Mouse (Mus musculus): ENCODE measurements around the gene Bicdl1.
"Not testable (repeated sequence)": the region's sequence is repeated elsewhere in the genome, so short reads cannot be mapped to it uniquely, and the experiment has no call there.

Gene Bicdl1

DNA sequence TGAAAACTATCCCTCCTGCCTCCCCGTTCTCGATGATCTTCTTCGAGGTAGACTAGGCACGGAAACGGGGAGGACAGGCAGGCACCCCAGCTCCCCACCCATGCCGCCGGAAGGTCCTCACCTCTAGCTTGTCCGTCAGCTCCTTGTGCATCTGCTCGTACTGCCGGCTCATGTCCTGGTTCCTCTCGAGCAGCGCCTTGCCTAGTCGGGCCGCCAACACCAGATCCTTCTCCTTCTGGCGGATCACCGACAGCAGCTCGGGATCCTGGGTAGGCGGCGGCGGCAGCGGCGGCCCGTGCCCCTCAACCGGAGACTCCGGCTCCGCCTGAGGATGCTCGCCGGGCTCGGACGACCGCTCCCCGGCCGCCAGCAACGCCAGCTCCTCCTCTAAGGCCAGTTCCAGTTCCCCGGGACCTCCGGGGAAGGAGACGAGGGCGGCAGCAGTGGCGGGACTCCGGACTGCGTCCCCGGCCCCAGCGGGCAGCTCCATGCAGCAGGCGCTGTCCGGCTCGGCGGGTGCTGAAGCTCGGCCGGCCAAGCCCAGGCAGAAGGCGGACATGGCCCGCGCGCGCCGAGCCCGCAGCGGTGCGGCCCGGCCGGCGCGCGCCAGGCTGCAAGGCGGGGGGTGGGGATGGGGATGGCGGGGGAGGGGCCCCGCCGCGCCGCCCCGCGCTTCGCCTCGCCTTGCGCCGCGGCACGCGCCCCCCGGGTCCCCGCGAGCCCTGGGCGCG is at the start of gene Bicdl1:
Gene Bicdl1 (minus strand): TSS at position 621 of the 731 bp plus-strand sequence.
- DNase-seq, result peak; percentile 87

DNA sequence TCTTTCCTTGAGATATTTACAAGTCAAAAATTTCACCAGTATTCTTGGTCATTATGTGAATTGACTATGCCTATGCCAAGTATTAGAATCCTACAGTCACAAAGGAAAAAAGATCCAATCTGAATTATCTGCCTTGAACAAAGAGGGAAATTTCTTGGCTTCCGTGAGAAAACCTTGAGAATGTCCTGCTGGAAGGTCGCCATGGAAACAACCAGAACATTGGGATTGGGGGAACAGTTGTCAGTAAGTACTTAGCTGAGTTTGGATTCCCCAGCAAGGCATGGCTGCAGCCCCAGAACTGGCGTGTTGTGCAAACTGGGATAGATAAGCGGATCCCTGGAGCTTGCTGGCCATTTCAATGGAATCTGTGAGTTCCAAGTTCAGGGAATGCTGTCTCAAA is 45.5 kb upstream of the Bicdl1 start:
- DNase-seq, result no peak

DNA sequence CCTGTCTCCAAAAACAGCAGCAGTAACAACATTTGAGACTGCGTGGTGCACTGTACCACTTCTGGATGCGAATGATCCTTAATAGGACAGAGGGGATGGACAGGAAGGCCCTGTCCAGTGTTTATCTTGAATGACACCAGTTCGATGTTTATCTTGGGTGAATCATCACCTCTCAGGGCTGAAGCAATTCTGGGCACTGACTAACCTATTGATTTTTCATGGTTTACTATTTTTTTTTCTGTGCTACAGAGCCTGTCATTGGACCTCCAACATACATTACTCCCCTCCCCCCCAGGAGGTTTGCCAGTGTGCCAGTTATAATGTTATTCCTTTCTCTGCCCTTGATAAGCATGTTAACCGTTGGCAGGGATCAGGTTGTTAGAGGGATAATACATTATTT is 43.9 kb upstream of the Bicdl1 start:
- DNase-seq, result no peak

DNA sequence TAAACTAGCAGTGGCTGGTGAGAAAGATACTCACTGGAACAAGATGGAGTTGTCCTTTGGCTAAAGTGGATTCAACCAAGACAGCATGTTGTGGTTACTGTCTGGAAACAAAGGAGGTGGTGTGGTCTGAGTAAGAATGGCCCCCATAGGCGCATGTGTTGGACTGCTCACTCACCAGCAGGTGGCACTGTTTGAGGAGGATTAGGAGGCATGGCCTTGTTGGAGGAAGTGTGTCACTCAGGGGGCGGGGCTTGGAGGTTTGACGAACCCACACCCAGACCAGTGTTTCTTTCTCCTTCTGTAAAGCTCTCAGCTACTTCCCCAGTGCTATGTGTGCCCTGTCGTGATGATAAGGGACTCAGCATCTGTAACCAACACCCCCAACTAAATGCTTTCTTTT is 38.6 kb upstream of the Bicdl1 start:
- no peak for DNase-seq

DNA sequence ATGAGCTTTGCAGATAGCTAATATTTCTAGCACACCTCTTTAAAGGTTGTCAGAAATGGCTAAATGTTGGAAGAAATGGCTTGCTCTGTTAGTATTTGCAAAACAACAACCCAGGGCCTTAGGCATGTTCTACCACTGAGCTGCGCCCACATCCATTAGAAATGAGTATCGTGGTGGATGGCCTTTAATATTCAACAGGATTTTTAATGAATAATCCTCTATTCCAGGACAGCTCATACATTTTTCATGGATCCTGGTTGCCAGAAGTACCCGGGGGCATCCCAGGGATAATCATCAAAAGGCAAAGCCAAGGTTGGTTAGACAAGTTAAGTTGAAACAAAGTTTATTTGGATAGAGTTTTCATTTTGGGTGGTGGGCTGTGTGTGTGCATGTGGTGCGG is 37.7 kb upstream of the Bicdl1 start:
- no peak for DNase-seq

DNA sequence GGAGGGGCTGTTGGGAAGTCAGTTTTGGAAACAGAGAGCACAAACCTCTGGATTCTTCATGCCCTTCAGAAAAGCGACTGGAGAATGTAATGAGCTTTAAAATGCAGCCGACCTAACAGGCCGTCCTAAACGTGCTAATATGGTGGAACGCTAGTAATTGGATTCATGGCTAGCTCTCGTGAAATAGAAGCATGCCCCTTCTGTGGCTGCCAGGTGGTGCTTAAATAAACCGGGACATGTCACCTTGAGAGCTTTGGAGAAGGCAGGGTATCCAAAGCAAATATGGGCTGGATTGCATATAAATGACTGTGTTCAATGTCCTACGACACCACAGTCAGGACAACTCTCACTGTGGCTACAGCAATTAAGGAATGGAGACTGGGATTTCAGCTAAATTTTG is 35.4 kb upstream of the Bicdl1 start:
- DNase-seq, result no peak

DNA sequence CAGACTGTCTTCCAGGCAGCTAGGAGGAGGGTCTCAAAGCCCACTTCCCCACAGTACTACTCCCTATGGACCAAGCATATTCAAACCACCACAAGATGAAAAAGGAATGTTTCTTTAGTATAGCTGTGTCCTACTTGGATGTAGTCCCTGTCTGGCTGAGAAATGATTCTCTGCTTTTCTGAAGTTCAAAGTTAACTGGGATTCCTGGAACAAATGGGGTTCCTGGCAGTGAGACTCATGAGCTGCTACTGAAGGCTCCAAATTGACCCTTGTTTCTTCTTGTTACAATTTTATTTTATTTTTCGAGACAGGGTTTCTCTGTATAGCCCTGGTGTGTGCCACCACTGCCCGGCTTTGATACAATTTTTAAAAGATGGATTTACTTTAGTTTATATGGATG is 32.6 kb upstream of the Bicdl1 start:
- DNase-seq, result no peak

DNA sequence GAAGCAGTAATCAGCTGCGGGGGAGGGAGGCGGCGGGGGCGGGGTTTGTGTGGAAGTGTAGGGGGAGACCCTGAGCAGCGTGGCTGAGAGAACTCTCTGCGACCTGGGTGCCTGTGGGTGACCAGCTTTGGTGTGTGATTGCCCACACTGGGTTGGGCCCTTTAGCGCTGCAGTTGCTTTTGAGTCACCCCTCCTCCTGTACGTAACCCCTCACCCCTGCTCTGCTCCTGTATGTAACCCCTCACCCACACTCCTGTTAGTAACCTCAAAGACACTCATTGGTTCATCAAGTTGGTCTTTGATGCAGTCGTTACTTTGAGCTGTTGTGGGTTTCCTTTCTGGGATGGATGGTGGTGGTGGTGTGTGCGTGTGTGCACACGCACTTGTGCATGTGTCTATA is 29.5 kb upstream of the Bicdl1 start:
- no peak for DNase-seq

DNA sequence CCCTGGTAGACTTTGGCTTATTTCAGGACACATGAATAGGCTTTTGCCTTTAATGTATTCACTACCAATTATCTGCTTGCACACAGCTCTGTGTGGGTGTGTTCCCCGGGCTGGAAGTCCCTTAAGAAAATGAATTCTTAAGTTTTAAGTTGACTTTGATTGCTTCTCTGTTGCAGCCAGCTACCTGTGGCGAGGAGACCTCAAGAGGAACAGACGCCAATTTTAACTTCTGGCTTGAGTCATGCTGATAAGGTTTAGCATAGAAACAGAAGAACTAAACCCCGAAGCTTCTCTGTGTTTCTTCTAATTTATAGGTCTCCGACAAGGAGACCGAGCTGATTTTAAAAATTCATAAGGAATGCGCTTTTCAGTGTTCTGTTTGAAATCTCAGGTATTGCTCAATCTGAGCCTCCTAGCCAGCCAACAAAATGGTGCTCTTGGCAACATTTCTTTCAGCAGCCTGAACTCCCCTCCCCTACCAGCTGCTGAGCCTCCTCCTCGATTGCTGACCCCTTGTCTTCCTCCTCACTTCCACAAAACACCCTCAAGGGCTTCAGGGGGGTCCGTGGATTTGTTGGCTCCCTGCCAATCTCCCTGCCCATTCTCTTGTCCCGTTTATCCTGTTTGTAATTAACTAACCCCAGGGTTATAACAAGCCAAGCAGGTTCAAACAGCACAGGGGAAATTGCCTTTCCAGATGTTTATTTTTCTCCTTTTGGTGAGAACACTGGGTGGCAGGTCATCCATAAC is 27.2 kb upstream of the Bicdl1 start:
- DNase-seq, result peak; percentile 25

DNA sequence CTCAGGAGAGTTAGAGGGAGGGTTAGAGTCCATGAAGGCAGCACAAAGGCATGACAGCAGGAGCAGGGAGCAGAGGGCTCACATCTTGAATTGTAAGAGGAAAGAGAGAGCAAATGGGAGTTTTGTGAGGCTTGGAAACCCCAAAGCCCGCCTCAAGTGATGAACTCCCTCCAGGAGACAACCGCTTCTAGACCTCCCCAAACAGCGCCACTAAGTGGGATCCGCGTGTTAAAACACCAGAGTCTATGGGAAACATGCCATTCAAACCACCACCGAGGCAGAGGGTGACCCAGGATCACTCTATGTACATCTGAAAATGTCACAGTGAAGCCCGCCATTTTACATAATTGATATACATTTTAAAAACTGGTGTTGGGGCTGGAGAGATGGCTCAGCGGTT is 26.1 kb upstream of the Bicdl1 start:
- DNase-seq, result no peak

DNA sequence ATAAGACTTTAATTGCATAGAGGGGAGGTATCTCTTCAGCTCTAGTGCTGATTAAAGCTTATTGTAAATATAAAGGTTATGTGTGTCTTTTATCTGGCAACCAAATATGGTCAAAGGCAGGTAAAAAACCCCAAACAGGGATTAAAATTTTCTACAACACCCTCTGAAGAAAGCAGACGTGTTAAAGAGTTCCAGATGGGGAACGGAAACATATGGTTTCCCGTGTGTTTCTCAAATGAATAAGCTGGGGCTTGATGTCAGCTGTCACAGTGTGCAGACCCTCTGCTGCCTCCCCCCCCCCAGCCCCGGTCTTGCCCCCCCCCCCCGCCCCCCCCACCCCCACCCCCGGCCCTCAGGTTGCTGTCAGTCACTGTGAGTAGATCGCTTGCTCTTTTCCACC is 24.1 kb upstream of the Bicdl1 start:
- no peak for DNase-seq

DNA sequence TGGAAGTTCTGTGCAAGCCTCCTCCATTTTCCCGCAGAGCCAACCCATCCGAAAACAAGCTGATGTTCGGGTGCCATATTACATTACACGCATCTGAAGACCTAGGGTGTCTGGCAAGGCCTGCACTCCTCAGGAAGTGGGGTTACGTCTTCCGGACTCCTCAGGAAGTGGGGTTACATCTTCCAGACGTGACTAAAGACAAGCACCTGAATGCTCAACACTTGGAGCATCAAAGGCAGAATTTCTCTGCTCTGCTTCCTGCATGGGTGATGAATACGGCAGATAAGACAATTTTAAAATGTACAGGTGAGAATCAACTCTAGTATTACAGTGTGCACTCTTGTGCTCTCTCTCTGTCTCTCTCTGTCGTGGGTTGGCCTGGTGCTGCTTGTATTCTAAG is 23.4 kb upstream of the Bicdl1 start:
- DNase-seq, result no peak

DNA sequence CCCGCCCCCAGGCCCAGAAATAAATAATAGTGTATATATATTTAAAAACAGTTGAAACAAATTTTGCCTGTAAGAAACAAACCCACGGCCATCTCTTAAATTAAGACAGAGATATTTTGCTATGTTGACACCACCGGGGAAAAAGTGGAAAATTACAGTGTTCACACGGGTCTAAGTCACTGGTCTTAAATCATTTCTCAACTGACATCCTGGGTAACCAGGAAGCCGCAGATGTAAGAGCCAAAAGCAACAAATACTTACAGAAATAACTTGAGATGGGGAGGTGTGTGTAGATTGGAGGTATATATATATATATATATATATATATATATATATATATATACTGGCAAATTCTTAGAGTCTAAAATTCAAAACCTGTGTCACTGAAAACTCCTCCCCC is 21.5 kb upstream of the Bicdl1 start:
- no peak for DNase-seq

DNA sequence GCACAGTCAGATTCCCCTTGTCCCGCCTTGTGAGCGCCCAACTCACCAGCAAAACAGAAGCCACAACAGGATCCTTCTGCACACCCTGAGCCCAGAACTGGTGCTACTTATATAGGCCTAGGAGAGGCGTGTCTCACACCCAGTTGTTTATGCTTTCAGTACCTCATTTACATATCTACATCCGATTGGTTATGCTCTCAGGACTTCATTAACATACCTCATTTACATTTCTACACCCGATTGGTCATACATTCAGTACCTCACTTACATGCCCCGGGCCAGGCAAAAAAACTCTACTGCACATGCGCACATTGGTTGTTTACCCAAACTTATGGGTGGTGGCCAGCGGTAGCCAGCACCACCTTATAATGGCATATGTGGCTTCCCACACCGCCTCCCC is 20.5 kb upstream of the Bicdl1 start:
- not testable (repeated sequence) for DNase-seq

DNA sequence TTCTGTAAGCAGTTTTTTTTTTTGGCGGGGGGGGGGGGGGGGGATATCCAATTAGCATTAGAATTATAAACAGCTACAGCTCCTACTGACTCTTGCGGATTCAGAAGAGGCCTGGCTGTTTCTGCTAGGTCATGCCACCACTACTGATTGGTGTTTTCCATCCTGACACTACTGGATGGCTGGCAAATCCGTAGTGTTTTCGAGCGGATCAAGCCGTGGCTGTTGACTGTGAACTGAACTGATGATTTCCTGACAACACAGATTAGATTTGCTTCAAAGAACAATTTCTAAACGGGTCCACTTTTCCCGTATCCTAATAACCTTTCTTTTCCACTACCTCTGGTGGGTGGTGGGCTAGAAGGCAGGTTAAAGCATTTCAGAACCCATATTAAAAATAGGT is 16.9 kb upstream of the Bicdl1 start:
- peak; percentile 62 for DNase-seq

DNA sequence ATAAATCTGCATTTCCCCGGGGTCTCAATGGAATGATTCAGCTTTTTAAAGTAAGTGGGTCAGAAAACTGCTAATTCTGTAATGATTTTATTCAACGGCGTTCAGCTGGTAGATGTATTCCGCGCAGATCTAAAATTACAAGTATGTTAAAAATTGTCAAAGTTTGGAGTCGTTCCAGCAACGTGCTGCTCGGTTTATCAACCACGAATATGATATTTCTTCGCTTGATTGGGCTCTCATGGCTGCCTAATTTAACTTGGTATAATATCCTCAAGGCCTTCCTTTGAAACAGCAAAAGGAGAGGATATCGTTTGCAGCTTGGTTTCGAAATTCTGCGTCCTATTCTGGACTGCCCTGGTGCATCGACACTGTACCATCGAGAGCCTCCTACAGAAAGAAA is 13.9 kb upstream of the Bicdl1 start:
- no peak for DNase-seq

DNA sequence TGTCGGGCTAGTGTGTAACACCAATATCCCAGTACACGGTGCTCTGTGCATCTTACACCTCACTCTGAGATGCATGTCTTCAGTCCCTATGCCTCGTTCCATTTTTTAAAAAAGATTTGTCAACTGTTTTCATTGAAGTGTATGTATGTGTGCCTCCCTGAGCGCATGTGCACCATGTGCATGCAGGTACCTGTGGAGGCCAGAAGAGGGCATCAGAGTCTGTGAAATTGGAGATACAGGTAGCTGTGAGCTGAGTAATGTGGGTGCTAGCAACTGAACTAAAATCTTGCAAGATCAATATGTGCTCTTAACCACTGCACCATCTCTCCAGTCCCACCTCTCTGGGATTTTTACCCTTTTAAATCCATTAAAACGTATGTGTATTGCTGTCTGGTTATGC is 6.6 kb upstream of the Bicdl1 start:
- DNase-seq, result no peak

DNA sequence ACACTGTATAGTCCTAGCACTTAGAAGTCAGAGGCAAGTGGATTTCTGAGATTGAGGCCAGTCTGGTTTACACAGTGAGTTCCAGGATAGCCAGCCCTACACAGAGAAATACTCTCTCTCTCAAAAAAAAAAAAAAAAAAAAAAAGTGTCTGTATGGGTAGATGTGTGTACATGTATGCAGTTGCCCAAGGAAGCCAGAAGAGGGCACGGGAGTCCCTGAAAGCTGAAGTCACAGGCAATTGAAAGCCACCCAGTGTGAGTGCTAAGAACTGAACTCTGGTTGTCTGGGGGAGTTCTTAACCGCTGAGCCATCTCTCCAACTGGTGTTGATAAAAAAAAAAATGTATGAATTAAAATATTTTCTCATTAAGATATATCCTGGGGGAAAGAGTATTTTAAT is 3.1 kb upstream of the Bicdl1 start:
- peak; percentile 53 for DNase-seq

DNA sequence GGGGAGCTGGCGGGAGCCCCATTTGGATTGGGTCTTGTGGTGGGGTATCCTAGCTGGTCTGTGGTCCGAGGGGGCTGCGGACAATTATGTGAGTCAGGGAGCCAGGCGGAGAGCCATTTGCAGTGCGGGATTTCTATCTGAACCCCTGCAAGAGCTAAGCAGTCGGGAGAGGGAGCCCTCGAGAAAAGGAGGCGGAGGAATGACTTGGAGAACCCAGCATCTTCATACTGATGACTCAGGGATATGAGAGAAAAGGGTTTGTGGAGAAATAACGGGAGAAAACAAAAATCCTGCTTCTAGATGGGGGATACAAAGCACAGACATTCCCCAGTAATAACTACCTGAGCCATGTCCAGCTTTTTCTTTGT is 1.4 kb upstream of the Bicdl1 start:
- DNase-seq, result peak; percentile 91

DNA sequence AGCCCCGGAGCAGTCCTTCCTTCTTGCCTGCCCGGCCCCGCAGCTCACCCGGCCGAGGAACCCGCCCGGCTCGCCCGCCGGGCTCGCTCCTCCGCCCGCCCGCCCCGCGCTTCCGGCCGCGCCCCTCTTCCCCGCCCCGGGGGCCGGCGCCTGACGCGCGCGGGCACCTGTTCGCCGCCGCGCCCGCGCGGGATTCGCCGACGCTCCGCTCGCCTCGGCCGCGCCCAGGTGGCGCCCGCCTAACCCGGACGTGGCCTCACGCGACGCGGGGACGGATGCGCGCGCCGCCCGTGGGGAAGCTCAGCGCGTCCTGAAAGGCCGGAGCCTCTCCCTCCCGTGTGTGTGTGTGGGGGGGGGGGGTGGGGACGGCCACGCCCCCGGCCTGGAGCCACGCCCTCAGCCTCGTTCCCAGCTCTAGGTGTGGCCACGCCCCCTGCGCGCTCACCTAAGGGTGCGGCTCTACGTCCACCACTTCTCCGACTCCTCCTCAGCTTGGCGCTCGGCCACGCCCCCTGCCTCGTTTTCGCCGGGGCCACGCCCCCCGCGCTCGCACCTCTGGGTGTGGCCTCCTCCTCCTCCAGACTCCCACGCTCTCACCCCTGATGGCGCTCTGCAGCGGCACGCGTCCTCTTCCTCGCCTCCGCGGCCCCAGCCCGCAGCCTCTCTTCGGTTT is 891 bp upstream of the Bicdl1 start:
- DNase-seq, result peak; percentile 94

DNA sequence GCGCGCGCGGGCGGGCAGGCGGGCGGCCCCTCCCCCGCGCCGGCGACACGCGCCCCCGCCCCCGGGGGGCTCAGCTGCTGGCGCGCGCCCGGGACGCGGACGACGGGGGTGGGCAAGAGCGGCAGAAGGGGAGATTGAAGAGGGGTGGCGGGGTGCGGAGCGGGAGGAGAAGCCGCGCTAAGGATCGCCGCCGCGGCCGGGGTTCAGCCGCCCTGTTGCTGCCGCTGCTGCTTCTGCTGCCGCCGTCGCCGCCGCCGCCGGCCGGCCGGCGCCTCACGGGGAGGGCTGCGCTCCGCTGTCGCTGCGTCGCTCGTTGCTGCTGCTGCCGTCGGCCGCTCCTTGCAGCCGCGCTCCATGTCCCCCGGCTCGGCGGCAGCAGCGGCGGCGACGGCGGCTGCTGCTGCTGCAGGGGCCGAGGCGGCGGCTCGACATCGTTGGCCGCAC is 333 bp upstream of the Bicdl1 start:
- DNase-seq, result no peak

DNA sequence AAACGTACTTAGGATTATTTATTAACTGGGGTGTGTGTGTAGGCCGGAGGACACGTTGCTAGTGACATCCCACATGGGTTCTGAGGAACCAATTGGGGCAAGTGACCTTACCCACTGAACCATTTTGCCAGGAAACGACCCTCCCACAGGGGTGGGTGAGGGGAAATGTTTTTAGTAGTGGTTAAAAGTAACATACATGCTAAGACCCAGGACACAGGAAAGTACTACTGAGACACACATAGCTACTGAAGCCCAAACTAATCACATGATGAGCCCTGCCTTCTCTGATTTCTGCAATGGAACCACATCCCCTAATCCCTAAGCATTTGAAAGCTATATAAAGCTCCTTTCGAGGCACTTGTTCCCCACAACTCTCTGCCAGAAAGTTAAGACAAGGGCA is 1.1 kb downstream of the Bicdl1 start:
- no peak for DNase-seq

DNA sequence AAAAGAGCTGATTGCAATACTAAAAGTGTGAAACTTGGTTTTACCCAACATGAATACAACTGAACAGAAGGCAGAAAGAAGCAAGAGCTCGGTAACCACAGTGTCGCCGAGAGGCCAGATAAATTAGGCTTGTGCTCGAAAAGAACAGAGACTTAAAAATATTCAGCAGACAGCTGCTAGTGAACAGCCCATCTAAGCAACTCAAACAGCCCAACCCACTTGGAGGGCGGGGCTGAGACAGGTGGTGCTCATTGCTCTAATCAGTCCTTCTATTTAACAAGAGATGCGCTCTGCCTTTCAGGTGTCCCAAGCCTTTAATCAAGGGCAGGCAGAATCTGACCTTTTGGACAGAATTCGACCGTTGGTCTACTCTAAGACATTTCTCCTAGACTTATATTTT is 4.8 kb downstream of the Bicdl1 start:
- DNase-seq, result no peak

DNA sequence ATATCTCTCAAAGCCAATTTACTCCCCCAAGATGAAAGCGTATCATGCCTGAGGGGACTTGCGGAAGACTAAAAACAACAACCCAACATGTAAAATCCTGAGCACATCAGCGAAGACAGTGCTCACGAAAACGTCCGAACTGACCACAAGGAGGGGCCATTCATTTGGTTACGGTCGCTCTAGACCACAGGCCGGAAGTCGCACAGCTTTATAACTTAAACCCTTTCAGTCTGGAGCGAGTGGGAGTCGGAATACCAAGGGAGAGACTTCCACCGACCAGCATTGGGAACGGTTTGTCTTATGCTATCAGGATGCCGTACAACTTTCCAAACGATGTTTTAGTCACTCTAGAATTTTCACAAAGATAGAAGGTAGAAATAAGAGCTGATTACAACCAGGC is 5.4 kb downstream of the Bicdl1 start:
- no peak for DNase-seq
